ENCODE assay signal across 8 mouse cellular contexts in genomic region chr9:64016648-64017400, GRCm38 (mm10). TPM values are rescaled to one million over a fixed set of nuclear protein-coding genes. Genes with fewer than 3 reads are reported as not detected.
DNase-seq lines count a peak whose midpoint lies in the region; ATAC-seq and TF ChIP-seq lines count a peak whose summit lies in the region.

No protein-coding gene starts in this region.

- DNase-seq in NIH3T3 (ENCODE audit: low read depth), result peak; percentile 80
- DNase-seq in c-Kit-positive CD71-positive TER-119-positive erythroid progenitor cells, embryonic 14.5 days (ENCODE audit: low spot score), result peak; percentile 69
- DNase-seq in heart, adult 11 months, result peak; percentile 98
- peak; percentile 63 to 80 for DNase-seq in lung, adult 18-20 months
- peak; percentile 44 for DNase-seq in ovary, postnatal 14 days (ENCODE audit: low spot score)
- DNase-seq in cerebellum, adult 8-10 months, result no peak
- DNase-seq in frontal cortex, postnatal 36 days (ENCODE audit: low spot score in 2 of 2), result no peak

- peaks cover 13% of the 10 kb centered on the region; the same call in 1 of the 2 replicates for H3K4me1 ChIP-seq in intestine, postnatal 0 days (replicated peaks; ENCODE audit: control insufficient read depth, insufficient read depth, low read length)

- H3K27me3 ChIP-seq in intestine, postnatal 0 days (replicated peaks; ENCODE audit: control insufficient read depth, insufficient read depth, low read length), result no peaks in the 10 kb centered on the region

- WGBS in intestine, postnatal 0 days, result 6% methylated on average over 25 of the region's 25 CpGs

- peak overlapping the region; percentile 96 for H3K27ac ChIP-seq in intestine, postnatal 0 days (ENCODE audit: low read depth, low read length)

- peak overlapping the region; percentile 53; the same call in 1 of the 2 replicates for H3K9ac ChIP-seq in intestine, postnatal 0 days (ENCODE audit: low read depth, low read length)

- peak; percentile 34 for TF ChIP-seq CTCF in intestine, postnatal 0 days (IDR thresholded peaks at IDR 0.05; ENCODE audit: low read depth)

- peak overlapping the region; percentile 85 for H3K4me3 ChIP-seq in intestine, postnatal 0 days (ENCODE audit: low read depth, low read length)

- H3K9me3 ChIP-seq in intestine, postnatal 0 days (ENCODE audit: control insufficient read depth), result no peaks in the 10 kb centered on the region

- peaks cover 9% of the 10 kb centered on the region for H3K36me3 ChIP-seq in intestine, postnatal 0 days (ENCODE audit: control insufficient read depth, insufficient read depth)

- ATAC-seq in intestine, postnatal 0 days, result no peak

- H3K4me2 ChIP-seq in intestine, postnatal 0 days (replicated peaks; ENCODE audit: low read depth), result peak overlapping the region; percentile 89

RNA-seq across cellular contexts. Expression of gene Smad6, which starts 5.0 kb away (rescaled TPM):
- polyA plus RNA-seq in intestine, postnatal 0 days (2015; fragmentation: Nextera tagmentation; extraction: Ambion mirVana), result 5.4 and 6.1 TPM in 2 replicates

Comparison
In these comparisons a context has a peak if more than half of its experiments do, and no peak if none do; other contexts are left out.
1. DNase-seq: peak in NIH3T3 (single experiment), c-Kit-positive CD71-positive TER-119-positive erythroid progenitor cells, embryonic 14.5 days (single experiment), heart, adult 11 months (single experiment), lung, adult 18-20 months (2 of 2) and ovary, postnatal 14 days (single experiment); none in cerebellum, adult 8-10 months (single experiment) and frontal cortex, postnatal 36 days (0 of 2).